Mouse (Mus musculus) left cerebral cortex, adult 18-20 months (tissue): ENCODE results near the gene Kcnb1. TPM values are rescaled to one million over a fixed set of nuclear protein-coding genes. Genes with fewer than 3 reads are reported as not detected.

Experiments used
- DNase-seq, 2 experiments: peaks; one replicate each; pipeline ENCODE4 v3.0.0; 2021 to 2022; ENCODE audit warnings: low spot score in 2 of 2, mixed read lengths in 1 of 2
- total RNA-seq, 2 experiments: library from RNA; stranded (reverse); gene quantifications; 2 replicates each; pipeline ENCODE4 v1.2.3; 2021

Gene Kcnb1
- total RNA-seq, 2 experiments from 2014 or later = 197 to 205 TPM

DNA sequence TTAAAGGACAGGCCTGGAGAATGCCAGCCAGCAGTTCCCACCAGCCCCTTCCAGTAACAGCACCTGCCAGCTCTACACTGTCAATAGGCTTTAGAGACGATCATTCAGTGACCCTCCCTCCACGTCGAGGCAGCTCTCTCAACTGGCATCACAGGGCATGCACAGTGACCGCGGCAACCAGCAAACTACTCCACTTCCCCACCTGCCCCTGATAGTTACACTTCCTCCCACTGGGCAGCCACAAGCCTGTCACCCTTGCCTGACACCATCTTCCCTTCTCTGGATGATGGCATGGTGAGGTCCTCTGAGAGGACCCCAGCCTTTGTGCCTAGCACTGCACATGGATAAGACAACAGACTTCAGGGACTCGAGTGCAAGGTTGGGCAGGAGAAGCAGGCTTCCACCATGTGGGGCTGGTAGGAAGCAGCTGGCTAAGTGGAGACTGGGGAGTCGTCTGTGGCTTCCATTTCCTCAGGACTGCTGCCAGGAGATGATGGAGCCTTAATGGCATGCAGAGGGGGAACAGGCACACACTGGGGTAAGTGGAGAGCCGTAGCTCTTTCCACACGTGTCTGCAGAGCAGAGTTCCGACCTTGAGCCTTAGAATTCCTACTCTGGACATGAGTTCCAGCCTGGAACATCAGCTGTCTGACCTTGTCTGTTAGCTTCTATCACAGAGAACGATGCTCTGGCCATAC lies 22.3 kb downstream of the Kcnb1 start:
- DNase-seq = no peak

DNA sequence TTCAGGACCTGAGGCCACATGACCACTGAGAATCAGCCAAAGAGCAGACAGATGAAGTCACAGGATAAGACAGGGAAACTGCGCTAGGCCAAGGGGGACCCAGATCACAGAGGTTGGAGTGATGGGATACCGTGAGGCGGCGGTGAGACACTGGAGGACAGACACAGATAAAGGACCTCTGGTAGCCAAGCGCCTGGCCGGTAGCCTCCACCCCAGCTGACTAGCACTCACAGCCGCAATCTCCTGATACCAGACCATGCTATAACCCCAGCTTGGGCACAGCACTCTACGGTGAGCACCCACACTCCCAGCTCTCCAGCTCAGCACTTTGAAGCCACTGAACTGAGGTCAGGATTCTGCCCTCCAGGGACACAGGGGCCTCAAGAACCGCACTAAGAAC lies 26.4 kb downstream of the Kcnb1 start:
- no peak for DNase-seq

DNA sequence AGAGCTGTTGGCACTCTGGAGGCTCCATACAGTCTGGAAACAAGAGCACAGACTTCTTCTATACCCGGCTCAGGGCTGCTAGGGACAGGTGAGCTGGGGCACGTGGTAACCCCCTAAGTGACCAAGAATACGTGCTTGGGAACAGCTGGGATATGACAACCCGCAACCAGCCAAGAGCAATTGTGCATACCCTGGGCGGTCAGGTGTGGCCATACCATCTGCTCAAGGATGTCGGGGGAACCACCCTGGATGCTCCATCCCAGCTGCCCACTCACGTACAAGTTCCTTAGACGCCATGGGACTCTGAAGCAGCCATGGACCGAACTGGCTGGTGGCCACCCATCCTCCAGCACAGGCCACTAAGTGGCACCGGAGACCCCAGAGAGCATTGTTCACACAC lies 26.8 kb downstream of the Kcnb1 start:
- no peak for DNase-seq

DNA sequence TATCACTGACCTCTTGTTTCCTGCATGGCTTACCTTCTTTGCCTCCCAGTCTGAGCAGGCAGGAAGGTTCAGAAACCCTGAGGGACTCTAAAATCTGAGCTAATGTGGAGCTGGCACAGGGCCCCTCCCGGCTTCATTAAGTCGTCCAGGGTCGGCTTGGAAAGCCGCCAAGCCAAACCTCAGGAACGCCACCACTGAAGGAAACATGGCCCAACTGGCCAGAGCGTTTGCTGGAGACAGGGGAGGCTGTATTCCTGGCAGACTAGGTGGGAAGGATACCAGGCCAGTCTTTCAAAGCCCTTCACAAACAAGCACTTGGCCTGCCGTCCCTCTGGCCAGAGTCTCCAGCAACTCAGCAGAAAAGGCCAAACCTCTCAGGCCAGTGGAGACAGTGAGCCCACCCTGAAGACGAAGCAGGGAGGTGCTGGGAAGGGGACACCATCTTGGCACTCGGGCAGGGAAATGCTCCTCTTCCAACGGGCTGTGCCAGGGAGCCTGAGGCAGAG lies 27.4 kb downstream of the Kcnb1 start:
- DNase-seq = no peak

DNA sequence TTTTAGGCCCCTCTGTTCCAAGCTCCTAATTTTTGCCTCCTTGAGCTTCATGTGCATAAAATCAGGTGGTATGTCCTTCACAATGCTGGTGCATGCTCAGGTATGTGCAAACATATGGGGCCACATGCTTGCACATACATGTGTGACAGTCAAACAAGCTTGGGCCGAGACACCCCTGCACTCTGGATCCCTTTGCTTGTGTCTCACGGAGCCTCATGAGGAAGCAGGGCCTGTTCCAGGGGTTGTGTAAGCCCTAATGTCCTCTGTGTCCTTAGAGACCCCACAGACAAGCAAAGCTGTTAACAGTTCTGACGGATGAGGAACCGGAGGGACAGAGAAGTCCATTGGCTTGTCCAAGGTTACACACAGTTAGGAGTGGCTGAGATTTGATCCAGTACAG lies 30.2 kb downstream of the Kcnb1 start:
- DNase-seq = no peak

DNA sequence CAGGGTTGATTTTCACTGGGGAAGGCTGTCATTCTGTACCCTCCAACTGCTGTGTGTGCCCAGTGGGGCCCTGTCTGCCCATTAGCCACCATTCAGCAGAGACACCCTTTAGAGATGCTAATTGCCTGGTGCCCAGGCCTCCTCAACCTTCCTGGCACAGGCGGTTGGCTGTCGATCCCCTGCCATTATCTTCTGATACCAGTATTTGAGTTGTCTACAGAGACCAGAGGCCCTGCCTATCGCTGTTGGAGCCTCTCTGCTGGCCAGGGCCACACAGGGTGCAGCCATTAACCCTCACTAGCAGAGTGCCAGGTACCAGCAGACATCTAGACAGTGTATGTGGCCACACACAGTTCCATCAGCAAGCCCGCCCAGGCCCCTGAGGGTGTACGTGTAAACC lies 31.2 kb downstream of the Kcnb1 start:
- no peak for DNase-seq

DNA sequence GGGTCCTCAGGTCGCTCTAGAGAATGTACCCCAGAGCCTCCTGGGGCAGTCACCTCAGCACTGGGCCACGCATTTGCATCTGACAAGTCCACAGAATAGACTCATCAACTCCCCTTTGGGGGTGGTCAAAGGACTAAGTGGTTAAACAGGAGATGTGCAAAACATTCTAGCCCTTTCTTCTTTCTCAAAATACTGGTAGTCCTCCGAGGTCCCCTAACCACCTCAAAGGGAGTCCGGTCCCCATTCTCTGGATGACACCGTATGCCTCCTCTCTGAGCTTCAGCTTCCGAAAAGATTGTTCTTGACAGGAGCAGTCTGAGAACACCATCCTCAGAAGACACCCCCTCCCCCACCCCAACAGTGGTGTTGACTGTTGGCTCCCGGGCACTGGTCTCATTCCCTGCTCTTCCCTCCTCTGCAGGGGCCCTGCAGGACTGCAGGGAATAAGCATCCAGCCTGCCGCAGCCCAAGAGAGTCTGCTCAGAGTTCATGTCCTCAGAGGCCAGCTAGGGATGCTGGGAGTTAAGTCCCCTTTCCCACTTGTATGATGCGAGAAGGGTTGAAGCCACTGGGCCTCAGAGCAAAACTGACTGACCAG lies 33.7 kb downstream of the Kcnb1 start:
- no peak for DNase-seq

DNA sequence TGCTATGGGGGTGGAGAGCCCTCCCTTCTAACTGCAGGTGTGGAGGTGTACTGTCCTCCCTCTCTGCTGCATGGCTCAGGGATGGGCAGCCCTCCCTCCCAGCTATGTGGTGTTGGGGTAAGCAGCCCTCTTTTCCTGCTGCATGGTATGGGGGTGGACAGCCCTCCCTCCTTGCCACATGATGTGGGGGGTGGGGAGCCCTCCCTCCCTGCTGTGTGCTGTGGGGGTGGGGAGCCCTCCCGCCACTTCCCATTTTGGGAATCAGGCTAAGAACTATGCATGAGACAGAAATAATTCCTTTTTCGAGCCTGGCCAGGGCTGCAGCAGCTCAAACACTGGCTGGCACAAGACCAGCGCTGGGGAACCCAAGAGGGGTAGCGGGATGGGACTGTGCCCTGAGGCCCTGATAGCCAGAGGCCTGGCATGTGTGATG lies 34.4 kb downstream of the Kcnb1 start:
- DNase-seq = peak; percentile 67 to 82

DNA sequence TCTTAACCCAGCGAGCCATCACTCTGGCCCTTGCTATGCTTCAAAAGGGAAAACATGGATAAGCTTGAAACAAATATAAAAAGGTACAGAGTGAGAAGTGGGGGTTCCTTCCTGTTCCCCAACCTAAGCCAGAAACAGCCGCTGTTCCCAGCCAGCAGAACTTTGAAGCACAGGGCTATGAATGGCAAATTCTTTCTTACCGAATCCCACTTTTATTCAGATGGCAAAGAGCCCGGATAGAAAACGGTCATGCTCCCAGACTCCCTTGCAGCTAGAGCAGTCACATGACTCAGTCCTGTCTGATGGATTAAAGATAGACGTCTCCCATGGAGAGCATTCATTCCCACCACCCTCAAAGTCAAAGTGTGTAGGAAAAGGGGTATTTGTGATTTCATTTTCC lies 39.1 kb downstream of the Kcnb1 start:
- peak; percentile 12 to 41 for DNase-seq

DNA sequence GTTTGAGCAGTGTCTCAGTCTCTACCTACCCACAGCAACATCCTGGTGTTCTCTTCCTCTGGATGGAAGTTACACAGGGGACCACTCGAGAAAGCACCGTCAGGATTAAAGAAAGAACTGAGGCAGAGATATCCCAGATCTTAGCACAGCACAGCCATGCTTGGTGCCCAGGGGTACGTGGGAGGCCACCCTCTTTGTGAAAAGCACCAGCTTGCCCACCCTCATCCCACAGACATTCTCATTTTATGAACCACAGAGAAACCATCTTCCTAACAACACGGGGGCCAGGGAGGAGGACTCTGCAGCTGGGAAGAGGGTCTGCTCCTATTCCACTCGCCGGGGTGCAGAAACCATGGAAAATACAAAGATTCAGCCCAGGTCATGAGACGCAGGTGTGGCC lies 39.8 kb downstream of the Kcnb1 start:
- peak; percentile 39 to 57 for DNase-seq

DNA sequence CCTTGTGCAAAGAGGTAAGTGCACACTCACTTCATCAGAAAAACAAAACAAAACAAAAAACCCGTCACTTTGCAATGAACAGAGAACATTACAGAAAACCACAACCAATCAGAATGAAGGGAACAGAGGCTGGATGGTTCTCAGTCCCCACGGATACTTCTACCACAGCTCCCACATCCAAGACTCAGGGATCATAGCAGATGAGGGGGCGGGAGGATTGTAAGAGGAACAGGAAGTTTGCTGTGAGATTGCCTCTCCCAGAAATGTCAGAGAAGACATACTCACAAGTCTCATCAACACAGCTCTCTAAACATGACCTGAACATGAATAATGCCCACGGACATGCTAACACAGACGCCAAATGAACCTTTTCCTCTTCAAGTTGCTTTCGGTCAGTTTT lies 40.9 kb downstream of the Kcnb1 start:
- DNase-seq = peak in 1 of 2 experiments; percentile 25

DNA sequence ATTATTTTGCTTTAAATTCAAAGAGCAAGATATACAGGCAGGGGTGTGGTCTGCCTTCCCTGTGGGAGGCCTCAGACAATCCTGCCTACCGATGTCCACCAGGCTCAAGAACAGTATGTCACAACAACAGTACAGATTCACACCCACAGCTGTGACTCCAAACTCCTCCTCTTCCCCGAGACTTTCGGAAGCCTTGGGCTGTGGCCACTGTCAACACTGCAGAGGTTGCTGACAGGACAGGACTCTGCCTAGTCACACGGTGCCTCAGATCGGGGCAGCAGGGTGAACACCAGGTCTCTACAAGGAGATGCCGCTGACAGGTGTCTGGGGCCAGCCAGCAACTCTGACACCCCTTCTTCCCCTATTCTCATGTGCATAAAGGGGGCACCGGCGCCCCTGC lies 42.2 kb downstream of the Kcnb1 start:
- DNase-seq = peak in 1 of 2 experiments; percentile 23

DNA sequence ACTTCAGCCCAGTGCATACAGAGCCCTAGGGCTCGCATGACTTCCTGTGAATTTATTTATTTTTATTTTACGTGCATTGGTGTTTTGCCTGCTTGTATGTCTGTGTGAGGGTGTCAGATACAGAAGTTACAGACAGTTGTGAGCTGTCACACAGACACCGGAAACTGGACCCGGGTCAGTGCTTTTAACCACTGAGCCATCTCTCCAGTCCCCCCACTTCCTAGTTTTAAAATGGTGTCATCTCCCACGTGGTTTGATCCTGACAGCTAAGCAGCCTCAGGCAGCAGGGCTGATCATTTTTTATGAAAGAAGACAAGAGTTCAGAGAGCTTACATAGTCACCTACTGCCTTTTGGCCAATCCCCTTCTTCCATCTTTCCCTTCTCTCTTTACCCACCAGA lies 44.1 kb downstream of the Kcnb1 start:
- peak in 1 of 2 experiments; percentile 1 for DNase-seq

DNA sequence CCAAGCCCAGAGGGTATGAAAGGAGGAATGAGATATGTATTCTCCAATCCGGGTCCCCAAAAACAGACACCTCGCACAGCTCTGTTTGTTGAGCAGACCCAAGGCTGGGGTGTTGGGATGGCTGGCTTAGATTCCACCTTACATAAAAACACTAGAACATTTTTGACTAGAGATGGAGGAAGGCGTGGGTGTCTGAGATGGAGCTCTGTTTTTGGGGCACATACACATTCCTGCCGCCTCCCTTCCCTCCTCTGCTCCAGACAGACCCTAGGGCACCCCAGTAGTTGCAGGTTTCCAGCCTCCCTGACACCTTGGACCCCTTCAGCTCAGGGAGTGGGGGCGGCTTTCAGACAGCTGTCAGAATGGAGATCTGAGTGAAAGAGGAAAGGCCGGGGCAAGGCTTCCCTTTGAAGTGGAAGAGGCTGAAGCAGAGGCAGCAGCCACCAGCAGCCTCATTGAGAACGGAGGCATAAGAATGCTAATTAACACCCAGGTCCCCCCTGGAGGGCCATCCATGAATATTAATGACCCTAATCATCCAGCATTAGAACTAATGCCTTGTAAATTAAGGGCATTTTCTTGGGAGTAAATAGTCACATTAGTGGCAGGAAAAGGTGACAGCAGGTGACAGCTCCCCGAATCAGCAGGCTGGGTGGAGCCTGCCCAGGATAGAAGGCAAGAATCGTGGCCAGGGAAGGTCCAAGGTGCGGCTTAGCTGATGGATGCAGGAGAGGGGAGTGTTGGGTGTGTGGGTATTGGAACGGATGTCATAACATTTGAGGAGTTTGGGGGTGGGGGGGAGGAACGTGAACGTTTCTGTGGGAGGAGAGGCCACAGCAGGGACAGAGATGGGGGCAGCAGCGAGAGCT lies 45.3 kb downstream of the Kcnb1 start:
- peak; percentile 68 to 78 for DNase-seq

DNA sequence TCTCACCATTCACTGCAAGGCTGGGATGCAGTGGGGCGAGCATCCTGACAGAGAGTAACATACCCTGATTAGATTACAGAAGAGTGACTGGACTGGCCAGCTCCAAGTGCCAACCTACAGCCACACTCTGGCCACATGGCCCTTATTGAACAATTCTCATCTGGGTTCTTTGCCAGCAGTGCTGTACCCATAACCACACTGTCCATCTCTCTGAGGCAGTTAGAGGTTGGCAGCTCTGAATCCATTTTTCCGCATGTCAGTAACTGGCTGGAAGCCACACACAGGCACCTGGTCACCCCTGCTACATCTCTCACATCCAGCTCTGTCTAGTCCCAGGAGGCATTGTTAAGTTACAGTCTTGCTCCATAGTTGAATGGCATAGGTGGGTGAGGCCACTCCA lies 46.0 kb downstream of the Kcnb1 start:
- no peak for DNase-seq

DNA sequence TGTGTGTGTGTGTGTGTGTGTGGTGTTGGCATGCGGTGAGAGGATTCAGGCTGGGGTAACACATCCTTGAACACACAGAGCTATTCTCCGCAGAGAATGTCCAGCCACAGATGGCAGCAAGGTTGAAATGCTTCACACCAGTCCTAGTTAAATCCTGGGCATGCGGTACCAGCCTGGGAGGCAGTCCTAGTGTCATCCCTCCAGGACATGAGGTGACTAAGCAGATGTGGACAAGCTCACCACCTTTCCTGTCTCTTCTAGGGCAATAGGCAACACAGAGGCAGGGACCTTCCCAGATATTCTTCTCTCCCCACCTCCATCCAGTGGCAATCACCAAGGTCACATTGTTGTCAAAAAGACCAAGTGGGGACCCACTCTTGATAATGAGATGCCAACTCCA lies 47.7 kb downstream of the Kcnb1 start:
- DNase-seq = no peak

DNA sequence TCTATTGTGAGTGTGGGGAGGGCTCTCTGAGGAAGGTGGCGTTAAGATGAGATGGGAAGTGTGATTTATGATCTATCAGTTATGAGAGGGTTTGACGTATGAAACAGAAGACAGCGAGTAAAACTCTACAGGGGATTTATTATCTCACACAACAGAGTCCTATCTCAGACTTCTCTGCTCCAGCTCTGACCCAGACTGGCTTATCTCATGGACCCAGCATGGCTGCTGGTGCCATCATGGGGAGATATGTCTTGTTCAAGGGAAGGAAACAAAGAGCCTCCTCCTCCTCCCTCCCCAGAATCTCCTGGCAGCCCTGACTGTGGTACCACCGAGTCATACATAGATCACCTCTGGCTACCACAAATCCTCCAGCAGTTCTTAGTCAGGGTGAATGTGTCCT lies 48.1 kb downstream of the Kcnb1 start:
- DNase-seq = no peak

DNA sequence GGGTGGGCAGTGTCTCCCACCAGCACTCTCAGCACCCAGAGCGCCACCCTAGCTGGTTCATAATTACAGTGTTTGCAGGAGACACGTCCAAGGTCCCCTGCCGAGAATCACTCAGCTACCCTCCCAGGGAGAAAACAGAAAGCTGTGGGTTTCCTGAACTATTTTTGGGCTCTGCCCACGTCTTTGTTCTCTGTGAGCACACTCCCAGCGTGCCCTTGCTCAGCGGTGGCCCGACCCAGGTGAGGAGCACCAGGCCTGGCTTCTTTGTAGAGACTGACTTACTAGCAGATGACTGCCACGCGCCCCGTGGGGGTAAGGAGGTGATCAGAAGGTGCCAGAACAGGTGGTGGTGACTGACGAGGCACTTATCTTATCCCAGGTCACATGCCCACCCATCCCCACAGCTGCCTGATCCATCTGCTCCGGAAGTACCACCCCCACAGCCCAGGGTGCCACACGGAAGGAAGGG lies 50.1 kb downstream of the Kcnb1 start:
- DNase-seq = peak; percentile 36 to 71

DNA sequence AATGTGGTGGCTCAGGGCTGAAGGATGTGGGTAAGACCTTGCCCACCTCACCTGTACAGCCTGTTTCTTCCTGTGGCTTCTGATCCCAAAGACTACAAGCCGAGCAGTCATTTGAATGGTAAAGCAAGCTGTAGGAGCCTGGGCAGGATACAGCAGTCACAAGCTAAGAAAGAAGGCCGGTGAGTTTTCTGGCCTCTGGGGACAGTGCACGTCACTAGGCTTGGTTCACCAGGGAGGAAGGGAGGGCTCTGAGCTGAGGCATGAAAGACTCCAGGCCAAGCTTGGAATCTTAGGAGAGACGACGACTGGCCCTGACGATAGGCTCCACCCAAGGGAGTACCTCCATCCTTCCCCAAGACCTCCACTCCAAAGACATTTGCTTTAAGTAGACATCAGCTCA lies 51.3 kb downstream of the Kcnb1 start:
- no peak for DNase-seq

DNA sequence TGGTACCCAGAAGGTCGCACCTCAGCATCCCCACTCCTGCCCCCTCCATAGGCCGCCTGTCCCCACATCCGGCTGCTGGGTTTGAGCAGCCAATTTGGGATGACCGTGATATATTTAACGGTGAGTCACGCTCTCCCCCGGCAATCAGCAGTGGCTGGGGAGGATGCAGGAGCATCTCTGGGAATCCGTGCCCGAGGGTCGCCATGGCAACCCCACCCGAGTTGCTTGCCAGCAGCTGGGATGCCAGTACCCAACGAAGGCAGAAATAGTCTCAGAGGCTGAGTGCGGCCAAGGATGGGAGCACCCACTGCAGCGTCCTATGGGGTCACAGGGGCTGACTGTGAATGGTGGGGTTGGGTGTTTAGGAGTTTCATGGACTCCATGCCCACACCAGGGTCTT lies 53.0 kb downstream of the Kcnb1 start:
- peak; percentile 89 to 94 for DNase-seq

DNA sequence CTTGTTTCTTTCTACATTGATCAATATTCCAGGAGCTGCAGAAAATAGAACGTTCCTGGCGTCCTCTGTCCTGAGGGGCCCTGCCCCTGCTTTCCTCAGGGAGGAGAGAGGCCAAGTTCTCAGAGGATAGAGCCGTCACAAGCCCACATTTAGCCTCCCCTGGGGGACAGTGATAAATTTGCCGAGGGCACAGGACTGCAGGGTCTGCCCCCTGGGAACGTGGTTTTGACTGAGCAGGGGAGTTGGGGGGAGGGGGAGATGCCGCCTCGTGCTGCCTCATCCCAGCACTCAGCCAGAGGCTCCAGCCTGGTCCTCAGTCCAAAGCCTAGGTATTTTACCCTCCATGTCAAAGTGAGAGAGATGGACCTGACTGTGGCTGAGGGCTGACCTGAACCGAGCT lies 57.9 kb downstream of the Kcnb1 start:
- no peak for DNase-seq
